Mouse (Mus musculus) thymus, adult 2 months (tissue): ENCODE results near the gene Clspn.

Experiments
- CTCF ChIP-seq: fragments of 200-500 bp; IDR thresholded peaks from 2 replicates; pipeline ENCODE4 v1.5.1; 2012; ENCODE audit warnings: mild to moderate bottlenecking, control low read depth, low read length, moderate library complexity, borderline replicate concordance; ENCODE audit not compliant: control insufficient read depth, poor library complexity, insufficient read depth; ENCODE audit errors: extremely low read depth
- POLR2A ChIP-seq: fragments of 200-500 bp; IDR thresholded peaks from 2 replicates; pipeline ENCODE4 v1.6.1; 2012; ENCODE audit warnings: mild to moderate bottlenecking, low read length, control low read depth, moderate library complexity; ENCODE audit not compliant: control insufficient read depth, poor library complexity, insufficient read depth; ENCODE audit errors: extremely low read depth

DNA sequence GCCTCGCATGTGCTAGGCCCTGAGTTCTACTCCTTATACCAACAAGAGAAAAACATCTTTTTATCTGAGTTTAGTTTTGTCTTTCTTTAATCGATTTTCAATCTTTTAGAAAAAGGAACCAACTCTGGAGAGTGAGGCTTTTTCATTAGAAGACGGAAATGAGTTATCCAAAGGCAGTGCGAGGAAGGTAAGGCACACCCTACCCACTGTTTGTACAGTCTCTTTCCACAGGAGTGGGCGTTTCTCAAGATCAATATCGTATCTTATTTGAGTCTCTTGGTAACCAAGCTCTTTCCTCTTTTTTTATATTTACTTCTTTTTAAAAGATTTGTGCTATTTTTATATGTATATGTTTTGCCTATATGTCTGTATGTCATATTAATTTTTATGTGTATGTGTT is 7.1 kb downstream of the Clspn start:
- TF ChIP-seq CTCF (no peak), POLR2A (no peak)
